Mouse (Mus musculus): ENCODE results near the gene Rpl31.

Gene Rpl31

GRCm38 (mm10) chr1:39399228-39399627 lies 31.6 kb downstream of the Rpl31 start:
- no peak for DNase-seq (ENCODE audit: low spot score)

- no peak for DNase-seq (ENCODE audit: low spot score)
These were observed 32.5 kb downstream of the Rpl31 start for GRCm38 (mm10) chr1:39400173-39400572.

- DNase-seq (ENCODE audit: low spot score), result no peak
These were observed 39.5 kb downstream of the Rpl31 start for GRCm38 (mm10) chr1:39407108-39407507.

- DNase-seq (ENCODE audit: low spot score), result no peak
These were observed 40.5 kb downstream of the Rpl31 start for GRCm38 (mm10) chr1:39408123-39408522.

GRCm38 (mm10) chr1:39408668-39409067 lies 41.0 kb downstream of the Rpl31 start:
- DNase-seq (ENCODE audit: low spot score), result no peak

- DNase-seq (ENCODE audit: low spot score), result no peak
These were observed 42.6 kb downstream of the Rpl31 start for GRCm38 (mm10) chr1:39410085-39410821.

GRCm38 (mm10) chr1:39417817-39418216 lies 50.2 kb downstream of the Rpl31 start:
- DNase-seq (ENCODE audit: low spot score), result peak; percentile 10

GRCm38 (mm10) chr1:39418852-39419251 lies 51.2 kb downstream of the Rpl31 start:
- no peak for DNase-seq (ENCODE audit: low spot score)

- no peak for DNase-seq (ENCODE audit: low spot score)
These were observed 53.3 kb downstream of the Rpl31 start for GRCm38 (mm10) chr1:39420987-39421386.

Data from layer of hippocampus, adult 11-12 months (tissue).